Mouse (Mus musculus) olfactory bulb, adult 2 months (tissue): ENCODE data around the gene Defb13. TPM values are rescaled to one million over a fixed set of nuclear protein-coding genes. Genes with fewer than 3 reads are reported as not detected.
"Not testable (repeated sequence)": the region's sequence is repeated elsewhere in the genome, so short reads cannot be mapped to it uniquely, and the experiment has no call there.

ENCODE experiments used
- H3K27ac ChIP-seq: fragments of 200-500 bp; 2 replicates; pipeline ENCODE4 v1.5.1; 2012; ENCODE audit warnings: low read depth, low read length; ENCODE audit not compliant: insufficient read depth
- H3K4me1 ChIP-seq: fragments of 200-500 bp; 2 replicates; pipeline ENCODE4 v1.6.1; 2012; ENCODE audit warnings: low read length; ENCODE audit not compliant: control insufficient read depth, insufficient read depth
- H3K4me3 ChIP-seq: fragments of 200-500 bp; 2 replicates; pipeline ENCODE4 v1.5.1; 2012; ENCODE audit warnings: mild to moderate bottlenecking, low read depth, low read length, moderate library complexity; ENCODE audit not compliant: insufficient read depth
- CTCF ChIP-seq: fragments of 200-500 bp; IDR thresholded peaks from 2 replicates; pipeline ENCODE4 v1.5.1; 2012; ENCODE audit warnings: low read depth, mild to moderate bottlenecking, low read length, moderate library complexity; ENCODE audit not compliant: insufficient read depth
- POLR2A ChIP-seq: fragments of 200-500 bp; IDR thresholded peaks from 2 replicates; pipeline ENCODE4 v1.6.1; 2012; ENCODE audit warnings: mild to moderate bottlenecking, low read depth, low read length, moderate library complexity; ENCODE audit not compliant: insufficient read depth
- WGBS: fragments of 180-500 bp; shearing (Covaris S2); methylation state at CpG from one replicate; pipeline ENCODE4 v1.1.7; 2018; 5-methylcytosine and 5-hydroxymethylcytosine counted together
- polyA plus RNA-seq: library from polyadenylated mRNA; stranded (reverse); fragments of >200 nt; gene quantifications from 2 replicates; pipeline ENCODE4 v1.2.4, GENCODE M21; 2012; ENCODE audit warnings: low replicate concordance; ENCODE audit not compliant: missing spikeins, insufficient read depth, insufficient read length

The Defb13 gene
- polyA plus RNA-seq = not detected in 2 replicates

GRCm38 (mm10) chr8:21946462-21946861, at the start of gene Defb13:
Gene Defb13 (plus strand): TSS chr8:21946762.
- WGBS = 72% methylated on average over 6 of the region's 6 CpGs
- Histone ChIP-seq H3K27ac (no peak within 1 kb of the TSS), H3K4me3 (no peak within 1 kb of the TSS), H3K4me1 (no peaks in the 10 kb centered on the region)
- TF ChIP-seq POLR2A (no peak), CTCF (no peak)

- H3K4me3 ChIP-seq, H3K27ac ChIP-seq: not testable (repeated sequence)
These were observed 40.3 kb upstream of the Defb13 start, which contains the start of gene Defb11 for GRCm38 (mm10) chr8:21906290-21906689. Gene Defb11 (minus strand): TSS chr8:21906412.

GRCm38 (mm10) chr8:21911931-21912330, 34.6 kb upstream of the Defb13 start:
- TF ChIP-seq CTCF (no peak), POLR2A (no peak)
- H3K4me1 ChIP-seq = no peaks in the 10 kb centered on the region
- 9% methylated on average over 1 of the region's 1 CpGs for WGBS
- no peak overlapping the region for H3K27ac ChIP-seq
- H3K4me3 ChIP-seq = no peak overlapping the region

More at GRCm38 (mm10) chr8:21906290-21906689, 40.3 kb upstream of the Defb13 start, which contains the start of gene Defb11:
- H3K4me1 ChIP-seq = not testable (repeated sequence)

GRCm38 (mm10) chr8:21912554-21912953, 34.0 kb upstream of the Defb13 start:
- TF ChIP-seq POLR2A (no peak), CTCF (no peak)
- WGBS = 33% methylated on average over 2 of the region's 2 CpGs

GRCm38 (mm10) chr8:21915625-21916024, 30.9 kb upstream of the Defb13 start:
- no peak overlapping the region for H3K27ac ChIP-seq
- TF ChIP-seq POLR2A = no peak
- no peak for TF ChIP-seq CTCF
- WGBS = 84% methylated on average over 3 of the region's 3 CpGs
- H3K4me1 ChIP-seq = no peaks in the 10 kb centered on the region
- no peak overlapping the region for H3K4me3 ChIP-seq

More at GRCm38 (mm10) chr8:21912554-21912953, 34.0 kb upstream of the Defb13 start:
- H3K4me3 ChIP-seq = no peak overlapping the region
- H3K4me1 ChIP-seq = no peaks in the 10 kb centered on the region
- no peak overlapping the region for H3K27ac ChIP-seq

GRCm38 (mm10) chr8:21930754-21931153, 15.8 kb upstream of the Defb13 start:
- H3K4me1 ChIP-seq, H3K4me3 ChIP-seq, H3K27ac ChIP-seq: not testable (repeated sequence)
- 73% methylated on average over 3 of the region's 3 CpGs for WGBS

GRCm38 (mm10) chr8:21932610-21933009, 14.0 kb upstream of the Defb13 start, which contains the start of gene Defb15:
Gene Defb15 (minus strand): TSS chr8:21932710.
- no peak for TF ChIP-seq CTCF
- TF ChIP-seq POLR2A = no peak
- no peak within 1 kb of the TSS for H3K27ac ChIP-seq
- H3K4me1 ChIP-seq = no peaks in the 10 kb centered on the region
- WGBS = 94% methylated on average over 6 of the region's 6 CpGs
- H3K4me3 ChIP-seq = no peak within 1 kb of the TSS

- not testable (repeated sequence) for H3K4me1 ChIP-seq, H3K27ac ChIP-seq, H3K4me3 ChIP-seq
- 83% methylated on average over 4 of the region's 4 CpGs for WGBS
These were observed 8.5 kb upstream of the Defb13 start, which contains the start of gene Defb35 for GRCm38 (mm10) chr8:21938052-21938451. Gene Defb35 (plus strand): TSS chr8:21938352.

GRCm38 (mm10) chr8:21947311-21948017, 902 bp downstream of the Defb13 start:
- TF ChIP-seq CTCF (no peak), POLR2A (no peak)
- no peaks in the 10 kb centered on the region for H3K4me1 ChIP-seq
- WGBS = 32% methylated on average over 9 of the region's 9 CpGs
- H3K27ac ChIP-seq = no peak overlapping the region
- H3K4me3 ChIP-seq = no peak overlapping the region

- 4% methylated on average over 9 of the region's 9 CpGs for WGBS
These were observed 8.8 kb downstream of the Defb13 start for GRCm38 (mm10) chr8:21955321-21955720.

More at GRCm38 (mm10) chr8:21955321-21955720, 8.8 kb downstream of the Defb13 start:
- H3K4me1 ChIP-seq = no peaks in the 10 kb centered on the region
- TF ChIP-seq POLR2A = no peak
- no peak for TF ChIP-seq CTCF
- no peak overlapping the region for H3K27ac ChIP-seq
- no peak overlapping the region for H3K4me3 ChIP-seq
